Mouse (Mus musculus): ENCODE data around the gene Tmem28.

GRCm38 (mm10) chrX:99820790-99821395 is at the start of gene Tmem28:
- TF ChIP-seq CTCF (IDR thresholded peaks at IDR 0.05; ENCODE audit: borderline replicate concordance, extremely low read depth, insufficient read depth, insufficient read length) (no peak), POLR2A (IDR thresholded peaks at IDR 0.05; ENCODE audit: borderline replicate concordance, extremely low read depth, insufficient read depth, insufficient read length, poor library complexity, severe bottlenecking) (no peak)

Data from brain, embryonic 14.5 days (tissue).